Mouse (Mus musculus): ENCODE data around the gene Hecw2.

Hecw2 gene

GRCm38 (mm10) chr1:53986185-53986892 is 208.6 kb downstream of the Hecw2 start:
- no peak for DNase-seq (ENCODE audit: low spot score in 2 of 2)

GRCm38 (mm10) chr1:53978514-53978831 is 216.5 kb downstream of the Hecw2 start:
- DNase-seq (ENCODE audit: low spot score in 2 of 2) = no peak

GRCm38 (mm10) chr1:53977806-53978513 is 217.0 kb downstream of the Hecw2 start:
- DNase-seq (ENCODE audit: low spot score in 2 of 2) = no peak

GRCm38 (mm10) chr1:53976721-53977120 is 218.2 kb downstream of the Hecw2 start:
- DNase-seq (ENCODE audit: low spot score in 2 of 2) = no peak

- DNase-seq (ENCODE audit: low spot score in 2 of 2) = no peak
Measured at GRCm38 (mm10) chr1:53976100-53976499, 218.9 kb downstream of the Hecw2 start.

- DNase-seq (ENCODE audit: low spot score in 2 of 2) = no peak
Measured at GRCm38 (mm10) chr1:53974941-53975340, 220.0 kb downstream of the Hecw2 start.

- DNase-seq (ENCODE audit: low spot score in 2 of 2) = no peak
Measured at GRCm38 (mm10) chr1:53970326-53970977, 224.5 kb downstream of the Hecw2 start.

- DNase-seq (ENCODE audit: low spot score in 2 of 2) = no peak
Measured at GRCm38 (mm10) chr1:53952395-53952794, 242.6 kb downstream of the Hecw2 start.

- no peak for DNase-seq (ENCODE audit: low spot score in 2 of 2)
Measured at GRCm38 (mm10) chr1:53945815-53946214, 249.2 kb downstream of the Hecw2 start.

GRCm38 (mm10) chr1:53942468-53942867 is 252.5 kb downstream of the Hecw2 start:
- DNase-seq (ENCODE audit: low spot score in 2 of 2) = no peak

- DNase-seq (ENCODE audit: low spot score in 2 of 2) = no peak
Measured at GRCm38 (mm10) chr1:53941528-53941927, 253.4 kb downstream of the Hecw2 start.

- no peak for DNase-seq (ENCODE audit: low spot score in 2 of 2)
Measured at GRCm38 (mm10) chr1:53940268-53941017, 254.5 kb downstream of the Hecw2 start.

- no peak for DNase-seq (ENCODE audit: low spot score in 2 of 2)
Measured at GRCm38 (mm10) chr1:53939291-53939690, 255.7 kb downstream of the Hecw2 start.

GRCm38 (mm10) chr1:53933308-53933707 is 261.7 kb downstream of the Hecw2 start:
- DNase-seq (ENCODE audit: low spot score in 2 of 2) = no peak

GRCm38 (mm10) chr1:53931314-53931713 is 263.7 kb downstream of the Hecw2 start:
- DNase-seq (ENCODE audit: low spot score in 2 of 2) = no peak

- no peak for DNase-seq (ENCODE audit: low spot score in 2 of 2)
Measured at GRCm38 (mm10) chr1:53927605-53928004, 267.4 kb downstream of the Hecw2 start.

- DNase-seq (ENCODE audit: low spot score in 2 of 2) = no peak
Measured at GRCm38 (mm10) chr1:53925149-53925901, 269.6 kb downstream of the Hecw2 start.

- no peak for DNase-seq (ENCODE audit: low spot score in 2 of 2)
Measured at GRCm38 (mm10) chr1:53911848-53912247, 283.1 kb downstream of the Hecw2 start.

GRCm38 (mm10) chr1:53910251-53910650 is 284.7 kb downstream of the Hecw2 start:
- DNase-seq (ENCODE audit: low spot score in 2 of 2) = no peak

- no peak for DNase-seq (ENCODE audit: low spot score in 2 of 2)
Measured at GRCm38 (mm10) chr1:53909118-53909517, 285.9 kb downstream of the Hecw2 start.

GRCm38 (mm10) chr1:53906175-53906574 is 288.8 kb downstream of the Hecw2 start:
- DNase-seq (ENCODE audit: low spot score in 2 of 2) = no peak

GRCm38 (mm10) chr1:53900416-53900815 is 294.6 kb downstream of the Hecw2 start:
- DNase-seq (ENCODE audit: low spot score in 2 of 2) = no peak

All from frontal cortex, postnatal 25 days (tissue).